Mouse (Mus musculus) G1E (cell line): Measurements from ENCODE around the gene Atrn.

ENCODE experiments used
- CTCF ChIP-seq: IDR thresholded peaks from 2 replicates; pipeline ENCODE4 v1.5.1; 2012; ENCODE audit warnings: low read depth, low read length, inconsistent platforms, mixed read lengths
- GATA1 ChIP-seq: IDR thresholded peaks from 2 replicates; pipeline ENCODE4 v1.6.1; 2012; ENCODE audit warnings: borderline replicate concordance, low read length, inconsistent platforms, mixed read lengths

DNA sequence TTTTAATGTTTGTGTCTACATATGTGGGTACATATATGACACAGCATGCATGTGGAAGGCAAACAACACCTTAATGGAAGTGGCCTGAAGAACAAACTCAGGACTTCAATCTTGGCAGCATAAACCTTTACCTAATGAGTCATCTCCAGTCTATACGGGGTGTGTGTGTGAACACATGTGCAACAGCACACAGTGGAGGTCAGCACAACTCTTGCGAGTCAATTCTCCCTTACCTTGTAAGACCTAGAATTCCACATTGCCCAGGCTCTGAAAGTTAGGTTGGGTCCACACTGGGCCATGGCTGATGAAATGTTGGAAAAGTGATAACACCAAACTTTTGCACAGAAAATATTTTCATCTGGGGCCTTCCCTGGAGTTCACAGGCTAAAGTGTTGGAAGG, 124.3 kb downstream of the Atrn start:
- no peak for TF ChIP-seq CTCF
- no peak for TF ChIP-seq GATA1
